Mouse (Mus musculus) liver, embryonic 14.5 days (tissue): ENCODE results near the gene Col16a1.

Source experiments
- CTCF ChIP-seq: IDR thresholded peaks from 2 replicates; pipeline ENCODE4 v1.5.1; 2016; ENCODE audit warnings: antibody characterized with exemption, low read depth, control low read depth
- EP300 ChIP-seq: IDR thresholded peaks from 2 replicates; pipeline ENCODE4 v1.6.1; 2016; ENCODE audit warnings: antibody characterized with exemption, low read depth

GRCm38 (mm10) chr4:130128907-130129306 is 81.3 kb downstream of the Col16a1 start:
- TF ChIP-seq CTCF, result no peak
- no peak for TF ChIP-seq EP300
